29 mouse cellular contexts compared by ENCODE assay signal in genomic region chr3:11006531-11007269, GRCm38 (mm10).
A peak's percentile ranks its signal among the peaks of the same experiment; 100 is the strongest.
DNase-seq lines count a peak whose midpoint lies in the region; ATAC-seq and TF ChIP-seq lines count a peak whose summit lies in the region.
"Had no signal": no experiment of that assay in that cellular context is flagged by ENCODE, and none has a peak within 500 bp of the region (broad histone marks: within the 10 kb centered on the region; RNA-seq: fewer than 3 reads in every experiment).

No protein-coding gene starts in this region.

- H3K4me2 ChIP-seq in forebrain, embryonic 14.5 days (ENCODE audit: low read length): no peak overlapping the region
- H3K4me2 ChIP-seq in forebrain, embryonic 11.5 days (ENCODE audit: low read depth, low read length, severe bottlenecking): no peak overlapping the region
- no peak overlapping the region for H3K4me2 ChIP-seq in hindbrain, postnatal 0 days (ENCODE audit: low read depth, low read length)
- no peak overlapping the region for H3K4me2 ChIP-seq in hindbrain, embryonic 12.5 days (replicated peaks)
- H3K4me2 ChIP-seq in midbrain, postnatal 0 days (ENCODE audit: low read depth, low read length, poor library complexity, severe bottlenecking): no peak overlapping the region
- H3K4me2 ChIP-seq: embryonic facial prominence, embryonic 13.5 days; heart, embryonic 15.5 days; limb, embryonic 15.5 days; liver, embryonic 15.5 days; lung, embryonic 15.5 days had no signal

- H3K27me3 ChIP-seq in forebrain, embryonic 14.5 days (replicated peaks; ENCODE audit: control insufficient read depth, insufficient read depth, low read length): no peaks in the 10 kb centered on the region
- H3K27me3 ChIP-seq in forebrain, embryonic 11.5 days (ENCODE audit: control insufficient read depth, insufficient read depth, low read length): no peaks in the 10 kb centered on the region
- no peaks in the 10 kb centered on the region for H3K27me3 ChIP-seq in hindbrain, postnatal 0 days (ENCODE audit: insufficient read depth, low read length)
- H3K27me3 ChIP-seq in hindbrain, embryonic 12.5 days: no peaks in the 10 kb centered on the region
- no peaks in the 10 kb centered on the region for H3K27me3 ChIP-seq in midbrain, postnatal 0 days (ENCODE audit: insufficient read depth, low read length)
- H3K27me3 ChIP-seq: embryonic facial prominence, embryonic 13.5 days; heart, embryonic 15.5 days; limb, embryonic 15.5 days; liver, embryonic 15.5 days; lung, embryonic 15.5 days; Patski had no signal

- no peak overlapping the region for H3K27ac ChIP-seq in forebrain, embryonic 14.5 days (ENCODE audit: low read depth, low read length)
- H3K27ac ChIP-seq in forebrain, embryonic 11.5 days (ENCODE audit: low read depth, low read length): no peak overlapping the region
- H3K27ac ChIP-seq in hindbrain, postnatal 0 days: no peak overlapping the region
- H3K27ac ChIP-seq in hindbrain, embryonic 12.5 days: no peak overlapping the region
- no peak overlapping the region for H3K27ac ChIP-seq in midbrain, postnatal 0 days (ENCODE audit: low read depth, low read length)
- H3K27ac ChIP-seq: embryonic facial prominence, embryonic 13.5 days; heart, embryonic 10.5 days; heart, embryonic 15.5 days; limb, embryonic 10.5 days; limb, embryonic 15.5 days; liver, embryonic 15.5 days; lung, embryonic 15.5 days; stomach, postnatal 0 days had no signal

- WGBS in forebrain, embryonic 14.5 days: 85% methylated on average over 2 of the region's 2 CpGs
- WGBS in forebrain, embryonic 11.5 days: 89% methylated on average over 2 of the region's 2 CpGs
- 75% methylated on average over 2 of the region's 2 CpGs for WGBS in hindbrain, postnatal 0 days
- WGBS in hindbrain, embryonic 12.5 days: 84% methylated on average over 2 of the region's 2 CpGs
- WGBS in midbrain, postnatal 0 days: 73% methylated on average over 2 of the region's 2 CpGs

- H3K36me3 ChIP-seq in forebrain, embryonic 14.5 days (ENCODE audit: control insufficient read depth, insufficient read depth, low read length): no peaks in the 10 kb centered on the region
- no peaks in the 10 kb centered on the region for H3K36me3 ChIP-seq in forebrain, embryonic 11.5 days (ENCODE audit: control insufficient read depth, insufficient read depth, low read length)
- H3K36me3 ChIP-seq in hindbrain, postnatal 0 days (ENCODE audit: insufficient read depth, low read length): no peaks in the 10 kb centered on the region
- H3K36me3 ChIP-seq in hindbrain, embryonic 12.5 days: no peaks in the 10 kb centered on the region
- no peaks in the 10 kb centered on the region for H3K36me3 ChIP-seq in midbrain, postnatal 0 days (ENCODE audit: insufficient read depth, low read length)
- H3K36me3 ChIP-seq: embryonic facial prominence, embryonic 13.5 days; heart, embryonic 10.5 days; heart, embryonic 15.5 days; limb, embryonic 10.5 days; limb, embryonic 15.5 days; liver, embryonic 15.5 days; lung, embryonic 15.5 days had no signal

- H3K4me1 ChIP-seq in forebrain, embryonic 14.5 days (ENCODE audit: control insufficient read depth, insufficient read depth, low read length): no peaks in the 10 kb centered on the region
- H3K4me1 ChIP-seq in forebrain, embryonic 11.5 days (replicated peaks; ENCODE audit: control insufficient read depth, insufficient read depth, low read length): no peaks in the 10 kb centered on the region
- no peaks in the 10 kb centered on the region for H3K4me1 ChIP-seq in hindbrain, postnatal 0 days (ENCODE audit: insufficient read depth, low read length)
- H3K4me1 ChIP-seq in hindbrain, embryonic 12.5 days: no peaks in the 10 kb centered on the region
- no peaks in the 10 kb centered on the region for H3K4me1 ChIP-seq in midbrain, postnatal 0 days (ENCODE audit: insufficient read depth, low read length)
- H3K4me1 ChIP-seq: embryonic facial prominence, embryonic 13.5 days; heart, embryonic 10.5 days; heart, embryonic 15.5 days; limb, embryonic 10.5 days; limb, embryonic 15.5 days; liver, embryonic 15.5 days; lung, embryonic 15.5 days had no signal

- no peak overlapping the region for H3K4me3 ChIP-seq in forebrain, embryonic 14.5 days (ENCODE audit: low read depth, low read length)
- no peak overlapping the region for H3K4me3 ChIP-seq in forebrain, embryonic 11.5 days (ENCODE audit: low read depth, low read length)
- H3K4me3 ChIP-seq in hindbrain, postnatal 0 days (ENCODE audit: low read length): no peak overlapping the region
- no peak overlapping the region for H3K4me3 ChIP-seq in hindbrain, embryonic 12.5 days
- H3K4me3 ChIP-seq in midbrain, postnatal 0 days (ENCODE audit: low read depth, low read length): no peak overlapping the region
- H3K4me3 ChIP-seq: embryonic facial prominence, embryonic 13.5 days; heart, embryonic 10.5 days; heart, embryonic 15.5 days; limb, embryonic 10.5 days; limb, embryonic 15.5 days; liver, embryonic 15.5 days; lung, embryonic 15.5 days had no signal

- 0 out of 2 replicates have a peak, but pooled peaks have one; percentile 50 for ATAC-seq in forebrain, embryonic 14.5 days
- ATAC-seq in forebrain, embryonic 11.5 days (replicated peaks; ENCODE audit: low FRiP score): no peak
- no peak for ATAC-seq in hindbrain, postnatal 0 days
- ATAC-seq in hindbrain, embryonic 12.5 days (ENCODE audit: low FRiP score): no peak
- no peak for ATAC-seq in midbrain, postnatal 0 days (ENCODE audit: low FRiP score)
- ATAC-seq in granulocyte monocyte progenitor cell, adult 5-6 weeks (replicated peaks; ENCODE audit: poor library complexity, severe bottlenecking): no peak
- ATAC-seq: Patski had no signal

- TF ChIP-seq POLR2A in brain, embryonic 14.5 days (IDR thresholded peaks at IDR 0.05; ENCODE audit: borderline replicate concordance, extremely low read depth, insufficient read depth, insufficient read length, poor library complexity, severe bottlenecking): no peak

- TF ChIP-seq CTCF in hindbrain, postnatal 0 days (IDR thresholded peaks at IDR 0.05; ENCODE audit: low read depth): no peak
- no peak for TF ChIP-seq CTCF in brain, embryonic 14.5 days (IDR thresholded peaks at IDR 0.05; ENCODE audit: borderline replicate concordance, extremely low read depth, insufficient read depth, insufficient read length)
- TF ChIP-seq CTCF in midbrain, postnatal 0 days (IDR thresholded peaks at IDR 0.05): 0 out of 2 replicates have a peak, but pooled peaks have one; percentile 5

- H3K9ac ChIP-seq in forebrain, embryonic 14.5 days (ENCODE audit: low read length): no peak overlapping the region
- H3K9ac ChIP-seq in forebrain, embryonic 11.5 days (ENCODE audit: low read length): no peak overlapping the region
- no peak overlapping the region for H3K9ac ChIP-seq in hindbrain, postnatal 0 days (replicated peaks; ENCODE audit: low read length)
- H3K9ac ChIP-seq in hindbrain, embryonic 12.5 days: no peak overlapping the region
- no peak overlapping the region for H3K9ac ChIP-seq in midbrain, postnatal 0 days (replicated peaks; ENCODE audit: low read length, poor library complexity, severe bottlenecking)
- H3K9ac ChIP-seq: embryonic facial prominence, embryonic 13.5 days; heart, embryonic 15.5 days; limb, embryonic 15.5 days; liver, embryonic 15.5 days; lung, embryonic 15.5 days had no signal

- peak; percentile 31 for DNase-seq in forebrain, embryonic 14.5 days (ENCODE audit: low spot score)
- DNase-seq in forebrain, embryonic 11.5 days (ENCODE audit: low spot score): no peak
- peak; percentile 36 for DNase-seq in hindbrain, postnatal 0 days (ENCODE audit: low spot score)
- peak; percentile 51 for DNase-seq in brain, embryonic 14.5 days (ENCODE audit: low read depth)
- DNase-seq in midbrain, postnatal 0 days (ENCODE audit: low spot score): peak; percentile 11
- DNase-seq in cerebellum, adult 11-12 months: no peak
- DNase-seq: adrenal gland, postnatal 14 days; cerebellum, adult 18-20 months; cerebellum, postnatal 10 days; gastrocnemius, postnatal 14 days; heart, adult 11 months; kidney, adult 11 months; kidney, postnatal 14 days; layer of hippocampus, adult 9-11 months; right cerebral cortex, adult 18-20 months; right cerebral cortex, postnatal 4 days; thymus, adult 18-20 months; thymus, postnatal 25 days had no signal

- H3K9me3 ChIP-seq in forebrain, embryonic 14.5 days (replicated peaks; ENCODE audit: control insufficient read depth, low read length): no peaks in the 10 kb centered on the region
- H3K9me3 ChIP-seq in forebrain, embryonic 11.5 days (ENCODE audit: control insufficient read depth, low read length): no peaks in the 10 kb centered on the region
- no peaks in the 10 kb centered on the region for H3K9me3 ChIP-seq in hindbrain, postnatal 0 days (ENCODE audit: low read length)
- H3K9me3 ChIP-seq in hindbrain, embryonic 12.5 days (replicated peaks): no peaks in the 10 kb centered on the region
- no peaks in the 10 kb centered on the region for H3K9me3 ChIP-seq in midbrain, postnatal 0 days (ENCODE audit: low read length)
- H3K9me3 ChIP-seq: embryonic facial prominence, embryonic 13.5 days; heart, embryonic 10.5 days; heart, embryonic 15.5 days; limb, embryonic 10.5 days; limb, embryonic 15.5 days; liver, embryonic 15.5 days; lung, embryonic 15.5 days had no signal

Comparison
In these comparisons a context has a peak if more than half of its experiments do, and no peak if none do; other contexts are left out.
1. DNase-seq: peak in forebrain, embryonic 14.5 days (single experiment), hindbrain, postnatal 0 days (single experiment), brain, embryonic 14.5 days (single experiment) and midbrain, postnatal 0 days (single experiment); none in forebrain, embryonic 11.5 days (single experiment) and cerebellum, adult 11-12 months (single experiment).